Mouse (Mus musculus) limb, embryonic 15.5 days (tissue): Measurements from ENCODE around the gene Ascl2. TPM values are rescaled to one million over a fixed set of nuclear protein-coding genes. Genes with fewer than 3 reads are reported as not detected.

Experiments used
- ATAC-seq: fragments of 200-750 bp; cut with Nextera tagmentation; 2 replicates; pipeline ENCODE4 v1.8.0; 2017; ENCODE audit warnings: low read depth, moderate TSS enrichment; ENCODE audit not compliant: insufficient number of reproducible peaks, low FRiP score, low TSS enrichment
- H3K27ac ChIP-seq: fragments of 300-500 bp; sonication (generic); 2 replicates; pipeline ENCODE4 v1.5.1; 2015; ENCODE audit warnings: moderate library complexity, mild to moderate bottlenecking, inconsistent platforms
- H3K27me3 ChIP-seq: fragments of 300-500 bp; sonication (generic); 2 replicates; pipeline ENCODE4 v1.6.1; 2015; ENCODE audit warnings: inconsistent platforms
- H3K36me3 ChIP-seq: fragments of 300-500 bp; sonication (generic); 2 replicates; pipeline ENCODE4 v1.6.1; 2015; ENCODE audit warnings: inconsistent platforms
- H3K4me1 ChIP-seq: fragments of 300-500 bp; sonication (generic); 2 replicates; pipeline ENCODE4 v1.6.1; 2015; ENCODE audit warnings: inconsistent platforms
- H3K4me2 ChIP-seq: fragments of 300-500 bp; sonication (generic); 2 replicates; pipeline ENCODE4 v1.6.1; 2015; ENCODE audit warnings: mild to moderate bottlenecking, inconsistent platforms
- H3K4me3 ChIP-seq: fragments of 300-500 bp; sonication (generic); 2 replicates; pipeline ENCODE4 v1.5.1; 2015; ENCODE audit warnings: mild to moderate bottlenecking, inconsistent platforms
- H3K9ac ChIP-seq: fragments of 300-500 bp; sonication (generic); 2 replicates; pipeline ENCODE4 v1.6.1; 2015; ENCODE audit warnings: inconsistent platforms
- H3K9me3 ChIP-seq: fragments of 300-500 bp; sonication (generic); 2 replicates; pipeline ENCODE4 v1.6.1; 2016; ENCODE audit warnings: inconsistent platforms
- WGBS: fragments of 180-500 bp; shearing (Covaris S2); methylation state at CpG from one replicate; pipeline ENCODE4 v1.1.7; 2015; 5-methylcytosine and 5-hydroxymethylcytosine counted together
- polyA plus RNA-seq: library from polyadenylated mRNA; unstranded; fragments of >200 nt; fragmentation: Nextera tagmentation; extraction: Ambion mirVana; gene quantifications from 2 replicates; pipeline ENCODE4 v1.2.1, GENCODE M21; 2015

The Ascl2 gene
- polyA plus RNA-seq, 1 experiment from 2014 or later: 1.8 TPM

- H3K4me2 ChIP-seq: no peak overlapping the region
- no peaks in the 10 kb centered on the region for H3K27me3 ChIP-seq
- no peak overlapping the region for H3K9ac ChIP-seq
- no peak for ATAC-seq
- H3K4me3 ChIP-seq: no peak overlapping the region
- no peak overlapping the region for H3K27ac ChIP-seq
- H3K4me1 ChIP-seq: no peaks in the 10 kb centered on the region
- WGBS: 72% methylated on average over 3 of the region's 3 CpGs
- H3K9me3 ChIP-seq: no peaks in the 10 kb centered on the region
- no peaks in the 10 kb centered on the region for H3K36me3 ChIP-seq
Observed at GRCm38 (mm10) chr7:142932469-142932868, 36.6 kb downstream of the Ascl2 start.

GRCm38 (mm10) chr7:142931028-142931427 is 38.0 kb downstream of the Ascl2 start, which contains the start of gene Th:
Gene Th (minus strand): TSS chr7:142931128.
- Histone ChIP-seq H3K36me3 (no peaks in the 10 kb centered on the region), H3K27me3 (no peaks in the 10 kb centered on the region), H3K9ac (no peak within 1 kb of the TSS), H3K9me3 (no peaks in the 10 kb centered on the region), H3K4me2 (no peak within 1 kb of the TSS), H3K4me3 (no peak within 1 kb of the TSS), H3K4me1 (no peaks in the 10 kb centered on the region), H3K27ac (no peak within 1 kb of the TSS)
- ATAC-seq: no peak
- WGBS: 85% methylated on average over 3 of the region's 3 CpGs

- H3K4me2 ChIP-seq: no peak overlapping the region
- no peaks in the 10 kb centered on the region for H3K27me3 ChIP-seq
- no peaks in the 10 kb centered on the region for H3K9me3 ChIP-seq
- WGBS: 59% methylated on average over 2 of the region's 2 CpGs
- no peak overlapping the region for H3K27ac ChIP-seq
- no peak overlapping the region for H3K9ac ChIP-seq
- no peak overlapping the region for H3K4me3 ChIP-seq
- H3K36me3 ChIP-seq: no peaks in the 10 kb centered on the region
- no peak for ATAC-seq
- H3K4me1 ChIP-seq: no peaks in the 10 kb centered on the region
Observed at GRCm38 (mm10) chr7:142929516-142929915, 39.5 kb downstream of the Ascl2 start.

GRCm38 (mm10) chr7:142927293-142927692 is 41.8 kb downstream of the Ascl2 start:
- no peaks in the 10 kb centered on the region for H3K4me1 ChIP-seq
- no peak for ATAC-seq
- H3K27ac ChIP-seq: no peak overlapping the region
- 77% methylated on average over 8 of the region's 8 CpGs for WGBS
- no peaks in the 10 kb centered on the region for H3K9me3 ChIP-seq
- no peaks in the 10 kb centered on the region for H3K27me3 ChIP-seq
- H3K36me3 ChIP-seq: no peaks in the 10 kb centered on the region
- H3K9ac ChIP-seq: no peak overlapping the region
- H3K4me3 ChIP-seq: no peak overlapping the region
- H3K4me2 ChIP-seq: no peak overlapping the region

GRCm38 (mm10) chr7:142918641-142919628 is 50.1 kb downstream of the Ascl2 start:
- Histone ChIP-seq H3K27ac (no peak overlapping the region), H3K36me3 (no peaks in the 10 kb centered on the region), H3K4me1 (peaks cover 2% of the 10 kb centered on the region; the same call in 1 of the 2 replicates), H3K4me3 (no peak overlapping the region), H3K27me3 (peaks cover 6% of the 10 kb centered on the region; the same call in 1 of the 2 replicates), H3K9me3 (no peaks in the 10 kb centered on the region), H3K4me2 (no peak overlapping the region), H3K9ac (no peak overlapping the region)
- 29% methylated on average over 8 of the region's 8 CpGs for WGBS
- ATAC-seq: no peak

GRCm38 (mm10) chr7:142917659-142918058 is 51.4 kb downstream of the Ascl2 start:
- Histone ChIP-seq H3K36me3 (no peaks in the 10 kb centered on the region), H3K27me3 (peaks cover 6% of the 10 kb centered on the region; the same call in 1 of the 2 replicates), H3K4me2 (no peak overlapping the region), H3K4me3 (no peak overlapping the region), H3K4me1 (peaks cover 2% of the 10 kb centered on the region; the same call in 1 of the 2 replicates), H3K9ac (no peak overlapping the region), H3K9me3 (no peaks in the 10 kb centered on the region), H3K27ac (no peak overlapping the region)
- WGBS: 75% methylated on average over 5 of the region's 5 CpGs
- ATAC-seq: no peak

Other genes with a start within 250 kb of the Ascl2 start
- 0.87 TPM in 1 of 2 replicates, not detected in the other for gene Ins2, start 225.9 kb downstream of the Ascl2 start, polyA plus RNA-seq
- 0.21 and 0.47 TPM in 2 replicates for gene Th, start 38.1 kb downstream of the Ascl2 start, polyA plus RNA-seq
- gene Tspan32, start 35.8 kb upstream of the Ascl2 start, polyA plus RNA-seq: 7.2 and 8.3 TPM in 2 replicates
- gene Cd81, start 83.5 kb upstream of the Ascl2 start, polyA plus RNA-seq: 692 and 762 TPM in 2 replicates
- 97.1 and 98.8 TPM in 2 replicates for gene Tssc4, start 100.0 kb upstream of the Ascl2 start, polyA plus RNA-seq
- 22.1 and 22.8 TPM in 2 replicates for gene Trpm5, start 125.4 kb upstream of the Ascl2 start, polyA plus RNA-seq
- gene Kcnq1, start 137.1 kb upstream of the Ascl2 start, polyA plus RNA-seq: 1.1 and 2.1 TPM in 2 replicates